Comparison of ENCODE assay signal across 16 mouse cellular contexts in the genomic region with DNA sequence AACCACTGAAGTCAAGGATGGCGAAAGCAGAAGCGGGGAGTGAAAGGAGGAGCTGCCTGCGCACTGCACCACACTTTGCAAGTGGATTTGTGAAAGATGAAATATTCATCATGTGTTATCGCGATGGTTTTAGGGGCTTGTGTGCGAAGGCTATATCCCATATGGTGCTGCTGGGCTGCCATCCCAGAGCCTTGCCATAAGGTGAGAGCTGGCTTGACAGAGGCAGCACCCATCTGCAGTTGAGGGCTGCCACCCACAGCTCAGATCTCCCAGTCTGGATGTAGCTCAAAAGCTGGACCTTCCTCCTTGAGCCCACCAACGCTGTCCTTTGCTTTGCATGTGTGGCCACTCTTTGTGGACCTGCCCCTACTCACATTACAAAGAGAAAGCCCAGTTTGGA. TPM values are rescaled to one million over a fixed set of nuclear protein-coding genes. Genes with fewer than 3 reads are reported as not detected.
DNase-seq lines count a peak whose midpoint lies in the region; ATAC-seq lines count a peak whose summit lies in the region.
"Had no signal": no experiment of that assay in that cellular context is flagged by ENCODE, and none has a peak within 500 bp of the region (broad histone marks: within the 10 kb centered on the region; RNA-seq: fewer than 3 reads in every experiment).

No protein-coding gene starts in this region.

- no peaks in the 10 kb centered on the region for H3K36me3 ChIP-seq in lung, embryonic 15.5 days
- H3K36me3 ChIP-seq in forebrain, embryonic 12.5 days (replicated peaks): no peaks in the 10 kb centered on the region
- no peaks in the 10 kb centered on the region for H3K36me3 ChIP-seq in hindbrain, embryonic 12.5 days
- H3K36me3 ChIP-seq in midbrain, embryonic 14.5 days (ENCODE audit: control insufficient read depth, insufficient read depth, low read length): no peaks in the 10 kb centered on the region
- H3K36me3 ChIP-seq: embryonic facial prominence, embryonic 15.5 days; heart, embryonic 15.5 days; intestine, embryonic 15.5 days; limb, embryonic 12.5 days; liver, embryonic 15.5 days had no signal

- peak overlapping the region; percentile 13; the same call in 1 of the 2 replicates for H3K27ac ChIP-seq in lung, embryonic 15.5 days
- peak overlapping the region; percentile 43 for H3K27ac ChIP-seq in forebrain, embryonic 12.5 days
- H3K27ac ChIP-seq in hindbrain, embryonic 12.5 days: peak overlapping the region; percentile 67
- H3K27ac ChIP-seq in midbrain, embryonic 14.5 days (replicated peaks; ENCODE audit: low read depth, low read length): peak overlapping the region; percentile 20; the same call in 1 of the 2 replicates
- H3K27ac ChIP-seq: embryonic facial prominence, embryonic 15.5 days; heart, embryonic 15.5 days; intestine, embryonic 15.5 days; limb, embryonic 12.5 days; liver, embryonic 15.5 days had no signal

- no peak for DNase-seq in lung, postnatal 14 days
- peak; percentile 51 for DNase-seq in midbrain, embryonic 14.5 days
- DNase-seq in layer of hippocampus, adult 8-10 months (ENCODE audit: low spot score in 2 of 2): no peak
- no peak for DNase-seq in layer of hippocampus, postnatal 36 days
- DNase-seq: adrenal gland, postnatal 36 days; kidney, postnatal 14 days; thymus, adult 2 months had no signal

- H3K4me2 ChIP-seq in lung, embryonic 15.5 days: no peak overlapping the region
- no peak overlapping the region for H3K4me2 ChIP-seq in forebrain, embryonic 12.5 days
- no peak overlapping the region for H3K4me2 ChIP-seq in hindbrain, embryonic 12.5 days (replicated peaks)
- no peak overlapping the region for H3K4me2 ChIP-seq in midbrain, embryonic 14.5 days (ENCODE audit: low read length)
- H3K4me2 ChIP-seq: embryonic facial prominence, embryonic 15.5 days; heart, embryonic 15.5 days; intestine, embryonic 15.5 days; limb, embryonic 12.5 days; liver, embryonic 15.5 days had no signal

- no peaks in the 10 kb centered on the region for H3K9me3 ChIP-seq in lung, embryonic 15.5 days
- H3K9me3 ChIP-seq in forebrain, embryonic 12.5 days: no peaks in the 10 kb centered on the region
- no peaks in the 10 kb centered on the region for H3K9me3 ChIP-seq in hindbrain, embryonic 12.5 days (replicated peaks)
- H3K9me3 ChIP-seq in midbrain, embryonic 14.5 days (ENCODE audit: control insufficient read depth, low read length): no peaks in the 10 kb centered on the region
- H3K9me3 ChIP-seq: embryonic facial prominence, embryonic 15.5 days; heart, embryonic 15.5 days; intestine, embryonic 15.5 days; limb, embryonic 12.5 days; liver, embryonic 15.5 days had no signal

- peaks cover 18% of the 10 kb centered on the region for H3K4me1 ChIP-seq in lung, embryonic 15.5 days
- H3K4me1 ChIP-seq in forebrain, embryonic 12.5 days: peaks cover 46% of the 10 kb centered on the region
- peaks cover 42% of the 10 kb centered on the region for H3K4me1 ChIP-seq in hindbrain, embryonic 12.5 days
- H3K4me1 ChIP-seq in midbrain, embryonic 14.5 days (ENCODE audit: control insufficient read depth, insufficient read depth, low read length): peaks cover 47% of the 10 kb centered on the region
- H3K4me1 ChIP-seq: heart, embryonic 15.5 days; liver, embryonic 15.5 days had no signal

- WGBS in lung, embryonic 15.5 days: 46% methylated on average over 7 of the region's 7 CpGs
- 65% methylated on average over 7 of the region's 7 CpGs for WGBS in forebrain, embryonic 12.5 days
- WGBS in hindbrain, embryonic 12.5 days: 58% methylated on average over 7 of the region's 7 CpGs
- 20% methylated on average over 7 of the region's 7 CpGs for WGBS in midbrain, embryonic 14.5 days

- H3K9ac ChIP-seq in lung, embryonic 15.5 days: no peak overlapping the region
- H3K9ac ChIP-seq in forebrain, embryonic 12.5 days: no peak overlapping the region
- H3K9ac ChIP-seq in hindbrain, embryonic 12.5 days: no peak overlapping the region
- H3K9ac ChIP-seq in midbrain, embryonic 14.5 days (replicated peaks; ENCODE audit: low read length): no peak overlapping the region
- H3K9ac ChIP-seq: embryonic facial prominence, embryonic 15.5 days; heart, embryonic 15.5 days; intestine, embryonic 15.5 days; limb, embryonic 12.5 days; liver, embryonic 15.5 days had no signal

- 0 out of 2 replicates have a peak, but pooled peaks cover 7% of the 10 kb centered on the region for H3K27me3 ChIP-seq in lung, embryonic 15.5 days
- no peaks in the 10 kb centered on the region for H3K27me3 ChIP-seq in forebrain, embryonic 12.5 days
- H3K27me3 ChIP-seq in hindbrain, embryonic 12.5 days: no peaks in the 10 kb centered on the region
- no peaks in the 10 kb centered on the region for H3K27me3 ChIP-seq in midbrain, embryonic 14.5 days (ENCODE audit: control insufficient read depth, insufficient read depth, low read length)
- H3K27me3 ChIP-seq: embryonic facial prominence, embryonic 15.5 days; heart, embryonic 15.5 days; intestine, embryonic 15.5 days; limb, embryonic 12.5 days; liver, embryonic 15.5 days had no signal

- H3K4me3 ChIP-seq in lung, embryonic 15.5 days: no peak overlapping the region
- H3K4me3 ChIP-seq in forebrain, embryonic 12.5 days (replicated peaks): no peak overlapping the region
- H3K4me3 ChIP-seq in hindbrain, embryonic 12.5 days: no peak overlapping the region
- no peak overlapping the region for H3K4me3 ChIP-seq in midbrain, embryonic 14.5 days (replicated peaks; ENCODE audit: low read depth, low read length)
- H3K4me3 ChIP-seq: embryonic facial prominence, embryonic 15.5 days; heart, embryonic 15.5 days; intestine, embryonic 15.5 days; limb, embryonic 12.5 days; liver, embryonic 15.5 days had no signal

- ATAC-seq in lung, embryonic 15.5 days (ENCODE audit: borderline replicate concordance, extremely low read depth, low FRiP score, low TSS enrichment): peak; percentile 76; the same call in 1 of the 2 replicates
- ATAC-seq in forebrain, embryonic 12.5 days (ENCODE audit: low FRiP score): no peak
- ATAC-seq in hindbrain, embryonic 12.5 days (ENCODE audit: low FRiP score): no peak
- ATAC-seq in midbrain, embryonic 14.5 days (ENCODE audit: low FRiP score, low TSS enrichment): peak; percentile 39; the same call in 1 of the 2 replicates
- ATAC-seq: CD4-positive, CD25-positive, alpha-beta regulatory T cell, adult 4 months; intestine, embryonic 15.5 days had no signal

RNA-seq across cellular contexts. Expression of a gene that starts 58.2 kb away (rescaled TPM):
- polyA plus RNA-seq in lung, embryonic 15.5 days (2015; fragmentation: Nextera tagmentation; extraction: Ambion mirVana): 63.7 and 64.0 TPM in 2 replicates
- 201 and 236 TPM in 2 replicates for polyA plus RNA-seq in forebrain, embryonic 12.5 days (2016; fragmentation: Nextera tagmentation; extraction: Ambion mirVana)
- polyA plus RNA-seq in hindbrain, embryonic 12.5 days (2016; fragmentation: Nextera tagmentation; extraction: Ambion mirVana): 321 and 363 TPM in 2 replicates
- 210 and 322 TPM in 2 replicates for polyA plus RNA-seq in midbrain, embryonic 14.5 days (2014; fragmentation: Nextera tagmentation; extraction: Ambion mirVana)
- 10 to 100 TPM; 13.3 to 14.8 (median 13.9) TPM for total RNA-seq in layer of hippocampus, adult 8-10 months (2022)
- total RNA-seq in layer of hippocampus, postnatal 36 days (2021): 10 to 100 TPM; 12.7 to 14.4 TPM

Comparison
In these comparisons a context has a peak if more than half of its experiments do, and no peak if none do; other contexts are left out.
1. ATAC-seq: peak in lung, embryonic 15.5 days (single experiment) and midbrain, embryonic 14.5 days (single experiment); none in forebrain, embryonic 12.5 days (single experiment) and hindbrain, embryonic 12.5 days (single experiment).
2. H3K27ac ChIP-seq: peak in every context shown above with its lines; median percentile 67 in hindbrain, embryonic 12.5 days; 43 in forebrain, embryonic 12.5 days; 20 in midbrain, embryonic 14.5 days; 13 in lung, embryonic 15.5 days.